Mouse (Mus musculus) C2C12 (cell line): ENCODE measurements around the gene Tnf. TPM values are rescaled to one million over a fixed set of nuclear protein-coding genes. Genes with fewer than 3 reads are reported as not detected.

Experiments used
- H3K27me3 ChIP-seq: one replicate; pipeline ENCODE4 v1.6.1; 2011; ENCODE audit not compliant: control insufficient read depth, insufficient read depth, insufficient read length
- H3K36me3 ChIP-seq: one replicate; pipeline ENCODE4 v1.6.1; 2011; ENCODE audit not compliant: control insufficient read depth, insufficient read depth
- H3K4me3 ChIP-seq: one replicate; pipeline ENCODE4 v1.5.1; 2011; ENCODE audit warnings: mild to moderate bottlenecking, control low read depth; ENCODE audit not compliant: poor library complexity, insufficient read depth, severe bottlenecking
- H3K79me2 ChIP-seq: one replicate; pipeline ENCODE4 v1.6.1; 2011; ENCODE audit not compliant: control insufficient read depth, insufficient read depth
- H3K79me3 ChIP-seq: one replicate; pipeline ENCODE4 v1.6.1; 2011; ENCODE audit warnings: low read depth, control low read depth
- H3ac ChIP-seq: one replicate; pipeline ENCODE3; 2011; ENCODE audit warnings: low read depth; ENCODE audit not compliant: control insufficient read depth, insufficient read length
- CEBPB ChIP-seq: IDR thresholded peaks from one replicate; pipeline ENCODE4 v1.6.1; 2011; ENCODE audit warnings: low read depth, mild to moderate bottlenecking, control low read depth, moderate library complexity
- CTCF ChIP-seq: IDR thresholded peaks from one replicate; pipeline ENCODE4 v1.5.1; 2011; ENCODE audit not compliant: control insufficient read depth, insufficient read depth, insufficient read length
- FOSL1 ChIP-seq: IDR thresholded peaks from one replicate; pipeline ENCODE4 v1.8.0; 2011; ENCODE audit warnings: mild to moderate bottlenecking, low read length; ENCODE audit not compliant: poor library complexity, insufficient read depth, severe bottlenecking
- MAX ChIP-seq: IDR thresholded peaks from one replicate; pipeline ENCODE4 v1.6.1; 2011; ENCODE audit warnings: mild to moderate bottlenecking, control low read depth
- MYOD1 ChIP-seq: IDR thresholded peaks from one replicate; pipeline ENCODE4 v1.6.1; 2011; ENCODE audit warnings: low read depth; ENCODE audit not compliant: control insufficient read depth, insufficient read length
- MYOG ChIP-seq: IDR thresholded peaks from one replicate; pipeline ENCODE4 v1.6.1; 2011; ENCODE audit not compliant: control insufficient read depth, insufficient read length; ENCODE audit errors: extremely low read depth
- USF1 ChIP-seq: IDR thresholded peaks from one replicate; pipeline ENCODE4 v1.6.1; 2011; ENCODE audit warnings: low read depth, mild to moderate bottlenecking, control low read depth, moderate library complexity
- polyA plus RNA-seq: library from polyadenylated mRNA; unstranded; fragments of >200 nt; fragmentation: generic; extraction: Trizol; gene quantifications from one replicate; pipeline ENCODE4 v1.2.1, GENCODE M21; 2012; ENCODE audit warnings: missing spikeins

The Tnf gene
- polyA plus RNA-seq, 1 experiment: not detected

- Histone ChIP-seq H3K79me2 (peaks cover 45% of the 10 kb centered on the region), H3K4me3 (peak overlapping the region; percentile 35), H3K79me3 (peaks cover 29% of the 10 kb centered on the region), H3K36me3 (peaks cover 18% of the 10 kb centered on the region), H3K27me3 (no peaks in the 10 kb centered on the region), H3ac (no peak overlapping the region)
- TF ChIP-seq MYOD1 (no peak), MAX (no peak), FOSL1 (no peak), CTCF (peak; percentile 2), CEBPB (no peak)
These were observed 35.3 kb downstream of the Tnf start for GRCm38 (mm10) chr17:35166352-35167035.

GRCm38 (mm10) chr17:35165451-35166155 lies 36.2 kb downstream of the Tnf start:
- Histone ChIP-seq H3K36me3 (peaks cover 27% of the 10 kb centered on the region), H3K4me3 (peak overlapping the region; percentile 35), H3ac (peak overlapping the region; percentile 45), H3K27me3 (no peaks in the 10 kb centered on the region), H3K79me3 (peaks cover 37% of the 10 kb centered on the region), H3K79me2 (peaks cover 54% of the 10 kb centered on the region)
- no peak for TF ChIP-seq USF1
- TF ChIP-seq MAX: no peak
- no peak for TF ChIP-seq FOSL1
- no peak for TF ChIP-seq CTCF
- no peak for TF ChIP-seq MYOG
- no peak for TF ChIP-seq MYOD1
- TF ChIP-seq CEBPB: no peak

- Histone ChIP-seq H3K79me3 (peaks cover 45% of the 10 kb centered on the region), H3K27me3 (no peaks in the 10 kb centered on the region), H3K79me2 (peaks cover 62% of the 10 kb centered on the region), H3K4me3 (peak within 1 kb of the TSS; percentile 96), H3K36me3 (peaks cover 34% of the 10 kb centered on the region), H3ac (peak within 1 kb of the TSS; percentile 100)
- TF ChIP-seq MYOD1 (no peak), USF1 (no peak)
These were observed 37.0 kb downstream of the Tnf start, which contains the start of gene Prrc2a for GRCm38 (mm10) chr17:35164568-35165450. TSS of gene Prrc2a (minus strand) at chr17:35164897.

- peaks cover 41% of the 10 kb centered on the region for H3K36me3 ChIP-seq
- H3K79me3 ChIP-seq: peaks cover 51% of the 10 kb centered on the region
- H3K27me3 ChIP-seq: no peaks in the 10 kb centered on the region
- H3K79me2 ChIP-seq: peaks cover 68% of the 10 kb centered on the region
- H3K4me3 ChIP-seq: peak overlapping the region; percentile 96
- TF ChIP-seq MAX: no peak
- no peak for TF ChIP-seq MYOG
- TF ChIP-seq CTCF: no peak
- TF ChIP-seq CEBPB: no peak
- no peak for TF ChIP-seq FOSL1
- no peak for TF ChIP-seq USF1
- no peak for TF ChIP-seq MYOD1
- H3ac ChIP-seq: peak overlapping the region; percentile 100
These were observed 37.6 kb downstream of the Tnf start for GRCm38 (mm10) chr17:35164218-35164567.

- TF ChIP-seq MYOD1: no peak
- TF ChIP-seq CEBPB: no peak
- TF ChIP-seq CTCF: no peak
- no peak for TF ChIP-seq MYOG
- TF ChIP-seq MAX: no peak
- no peak for TF ChIP-seq USF1
- no peak for TF ChIP-seq FOSL1
- Histone ChIP-seq H3K27me3 (no peaks in the 10 kb centered on the region), H3K36me3 (peaks cover 48% of the 10 kb centered on the region)
These were observed 38.3 kb downstream of the Tnf start for GRCm38 (mm10) chr17:35163326-35164081.

More at GRCm38 (mm10) chr17:35163326-35164081, 38.3 kb downstream of the Tnf start:
- Histone ChIP-seq H3K79me3 (peaks cover 54% of the 10 kb centered on the region), H3K79me2 (peaks cover 75% of the 10 kb centered on the region), H3ac (peak overlapping the region; percentile 100), H3K4me3 (peak overlapping the region; percentile 96)
